Comparison of ENCODE assay signal across 13 mouse cellular contexts in genomic region chr7:37179907-37180306, GRCm38 (mm10).
DNase-seq lines count a peak whose midpoint lies in the region; ATAC-seq and TF ChIP-seq lines count a peak whose summit lies in the region.
"Had no signal": no experiment of that assay in that cellular context is flagged by ENCODE, and none has a peak within 500 bp of the region (broad histone marks: within the 10 kb centered on the region; RNA-seq: fewer than 3 reads in every experiment).

No protein-coding gene starts in this region.

- DNase-seq in brain, embryonic 14.5 days (ENCODE audit: low read depth), result peak; percentile 50
- DNase-seq in cerebellum, postnatal 10 days, result no peak
- no peak for DNase-seq in gastrocnemius, postnatal 4 days (ENCODE audit: low spot score in 2 of 2)
- DNase-seq in liver, postnatal 0 days, result no peak
- DNase-seq: B cell, adult 2 months; cerebellum, adult 8-10 months; heart, postnatal 36 days had no signal

- no peaks in the 10 kb centered on the region for H3K27me3 ChIP-seq in intestine, embryonic 16.5 days (replicated peaks; ENCODE audit: control insufficient read depth, insufficient read depth, low read length)
- no peaks in the 10 kb centered on the region for H3K27me3 ChIP-seq in intestine, embryonic 15.5 days (replicated peaks)
- H3K27me3 ChIP-seq in forebrain, embryonic 15.5 days, result no peaks in the 10 kb centered on the region
- no peaks in the 10 kb centered on the region for H3K27me3 ChIP-seq in limb, embryonic 12.5 days
- H3K27me3 ChIP-seq in liver, postnatal 0 days (ENCODE audit: insufficient read depth, low read length), result no peaks in the 10 kb centered on the region
- H3K27me3 ChIP-seq: embryonic facial prominence, embryonic 12.5 days had no signal

- H3K27ac ChIP-seq in intestine, embryonic 16.5 days (ENCODE audit: low read length), result no peak overlapping the region
- no peak overlapping the region for H3K27ac ChIP-seq in intestine, embryonic 15.5 days
- H3K27ac ChIP-seq in forebrain, embryonic 15.5 days (replicated peaks), result no peak overlapping the region
- no peak overlapping the region; the same call in 1 of the 2 replicates for H3K27ac ChIP-seq in limb, embryonic 12.5 days
- H3K27ac ChIP-seq in liver, postnatal 0 days (ENCODE audit: low read depth), result no peak overlapping the region
- H3K27ac ChIP-seq: embryonic facial prominence, embryonic 12.5 days had no signal

- TF ChIP-seq POLR2A in brain, embryonic 14.5 days (IDR thresholded peaks at IDR 0.05; ENCODE audit: borderline replicate concordance, extremely low read depth, insufficient read depth, insufficient read length, poor library complexity, severe bottlenecking), result no peak

- TF ChIP-seq CTCF in brain, embryonic 14.5 days (IDR thresholded peaks at IDR 0.05; ENCODE audit: borderline replicate concordance, extremely low read depth, insufficient read depth, insufficient read length), result no peak
- TF ChIP-seq CTCF in liver, postnatal 0 days (IDR thresholded peaks at IDR 0.05; ENCODE audit: low read depth), result no peak

- H3K4me3 ChIP-seq in intestine, embryonic 16.5 days (ENCODE audit: low read length), result no peak overlapping the region
- no peak overlapping the region for H3K4me3 ChIP-seq in intestine, embryonic 15.5 days (replicated peaks)
- no peak overlapping the region for H3K4me3 ChIP-seq in forebrain, embryonic 15.5 days
- no peak overlapping the region for H3K4me3 ChIP-seq in limb, embryonic 12.5 days (replicated peaks)
- no peak overlapping the region for H3K4me3 ChIP-seq in liver, postnatal 0 days (ENCODE audit: low read depth, low read length)
- H3K4me3 ChIP-seq: embryonic facial prominence, embryonic 12.5 days had no signal

- TF ChIP-seq EP300 in liver, postnatal 0 days (IDR thresholded peaks at IDR 0.05; ENCODE audit: low read depth), result no peak

- no peaks in the 10 kb centered on the region for H3K4me1 ChIP-seq in intestine, embryonic 16.5 days (ENCODE audit: control insufficient read depth, insufficient read depth, low read length)
- H3K4me1 ChIP-seq in intestine, embryonic 15.5 days (replicated peaks), result 0 out of 2 replicates have a peak, but pooled peaks cover 7% of the 10 kb centered on the region
- peaks cover 18% of the 10 kb centered on the region for H3K4me1 ChIP-seq in forebrain, embryonic 15.5 days
- peaks cover 30% of the 10 kb centered on the region for H3K4me1 ChIP-seq in limb, embryonic 12.5 days (replicated peaks)
- no peaks in the 10 kb centered on the region for H3K4me1 ChIP-seq in liver, postnatal 0 days (ENCODE audit: insufficient read depth)

- 39% methylated on average over 10 of the region's 10 CpGs for WGBS in intestine, embryonic 16.5 days
- 40% methylated on average over 10 of the region's 10 CpGs for WGBS in intestine, embryonic 15.5 days
- 9% methylated on average over 10 of the region's 10 CpGs for WGBS in forebrain, embryonic 15.5 days
- 24% methylated on average over 10 of the region's 10 CpGs for WGBS in limb, embryonic 12.5 days
- WGBS in liver, postnatal 0 days (ENCODE audit: insufficient replicate concordance), result 71% methylated on average over 10 of the region's 10 CpGs

- no peaks in the 10 kb centered on the region for H3K9me3 ChIP-seq in intestine, embryonic 16.5 days (ENCODE audit: control insufficient read depth, low read length)
- H3K9me3 ChIP-seq in intestine, embryonic 15.5 days, result no peaks in the 10 kb centered on the region
- no peaks in the 10 kb centered on the region for H3K9me3 ChIP-seq in forebrain, embryonic 15.5 days
- no peaks in the 10 kb centered on the region for H3K9me3 ChIP-seq in limb, embryonic 12.5 days
- H3K9me3 ChIP-seq in liver, postnatal 0 days (ENCODE audit: low read length), result no peaks in the 10 kb centered on the region
- H3K9me3 ChIP-seq: embryonic facial prominence, embryonic 12.5 days had no signal

- H3K4me2 ChIP-seq in intestine, embryonic 16.5 days (ENCODE audit: low read depth, low read length), result 0 out of 2 replicates have a peak overlapping the region, but pooled peaks have one; percentile 3
- H3K4me2 ChIP-seq in intestine, embryonic 15.5 days (replicated peaks), result no peak overlapping the region
- H3K4me2 ChIP-seq in forebrain, embryonic 15.5 days (replicated peaks), result peak overlapping the region; percentile 34
- peak overlapping the region; percentile 30 for H3K4me2 ChIP-seq in limb, embryonic 12.5 days
- H3K4me2 ChIP-seq in liver, postnatal 0 days (ENCODE audit: low read depth, low read length), result no peak overlapping the region
- H3K4me2 ChIP-seq: embryonic facial prominence, embryonic 12.5 days had no signal

- H3K9ac ChIP-seq in intestine, embryonic 16.5 days (ENCODE audit: low read depth, low read length), result no peak overlapping the region
- no peak overlapping the region for H3K9ac ChIP-seq in intestine, embryonic 15.5 days
- no peak overlapping the region for H3K9ac ChIP-seq in forebrain, embryonic 15.5 days (replicated peaks)
- no peak overlapping the region for H3K9ac ChIP-seq in limb, embryonic 12.5 days (replicated peaks)
- no peak overlapping the region for H3K9ac ChIP-seq in liver, postnatal 0 days (replicated peaks)
- H3K9ac ChIP-seq: embryonic facial prominence, embryonic 12.5 days had no signal

- no peaks in the 10 kb centered on the region for H3K36me3 ChIP-seq in intestine, embryonic 16.5 days (ENCODE audit: control insufficient read depth, insufficient read depth, low read length)
- H3K36me3 ChIP-seq in intestine, embryonic 15.5 days, result no peaks in the 10 kb centered on the region
- no peaks in the 10 kb centered on the region for H3K36me3 ChIP-seq in forebrain, embryonic 15.5 days
- no peaks in the 10 kb centered on the region for H3K36me3 ChIP-seq in limb, embryonic 12.5 days
- no peaks in the 10 kb centered on the region for H3K36me3 ChIP-seq in liver, postnatal 0 days (replicated peaks; ENCODE audit: insufficient read depth, low read length)
- H3K36me3 ChIP-seq: embryonic facial prominence, embryonic 12.5 days; G1E had no signal

- ATAC-seq in intestine, embryonic 16.5 days, result no peak
- no peak for ATAC-seq in intestine, embryonic 15.5 days
- ATAC-seq in forebrain, embryonic 15.5 days (replicated peaks), result no peak; the same call in 1 of the 2 replicates
- no peak for ATAC-seq in limb, embryonic 12.5 days (ENCODE audit: insufficient number of reproducible peaks, insufficient read depth, low FRiP score, low TSS enrichment, low read depth)
- ATAC-seq in liver, postnatal 0 days, result no peak

Comparison
In these comparisons a context has a peak if more than half of its experiments do, and no peak if none do; other contexts are left out.
1. H3K4me2 ChIP-seq: peak in intestine, embryonic 16.5 days (single experiment), forebrain, embryonic 15.5 days (single experiment) and limb, embryonic 12.5 days (single experiment); none in intestine, embryonic 15.5 days (single experiment) and liver, postnatal 0 days (single experiment).